Mouse (Mus musculus): ENCODE results near the gene Tex19.2. TPM values are rescaled to one million over a fixed set of nuclear protein-coding genes. Genes with fewer than 3 reads are reported as not detected.
"Not testable (repeated sequence)": the region's sequence is repeated elsewhere in the genome, so short reads cannot be mapped to it uniquely, and the experiment has no call there.

Gene Tex19.2
- polyA plus RNA-seq, 1 experiment from 2014 or later: not detected

- H3K27ac ChIP-seq: no peak overlapping the region
- no peak overlapping the region for H3K4me2 ChIP-seq
- no peak overlapping the region for H3K4me3 ChIP-seq (replicated peaks)
- no peaks in the 10 kb centered on the region for H3K9me3 ChIP-seq
- H3K27me3 ChIP-seq: no peaks in the 10 kb centered on the region
- WGBS: 68% methylated on average over 4 of the region's 4 CpGs
- H3K4me1 ChIP-seq (replicated peaks): no peaks in the 10 kb centered on the region
- no peak overlapping the region for H3K9ac ChIP-seq (replicated peaks)
- no peaks in the 10 kb centered on the region for H3K36me3 ChIP-seq
- ATAC-seq (ENCODE audit: insufficient number of reproducible peaks, insufficient read depth, low FRiP score, low TSS enrichment, low read depth): no peak
These were observed 32.2 kb downstream of the Tex19.2 start for GRCm38 (mm10) chr11:121086296-121086695.

GRCm38 (mm10) chr11:121085181-121085580 is 33.3 kb downstream of the Tex19.2 start:
- H3K36me3 ChIP-seq: no peaks in the 10 kb centered on the region
- no peaks in the 10 kb centered on the region for H3K9me3 ChIP-seq
- no peak overlapping the region for H3K4me2 ChIP-seq
- 84% methylated on average over 5 of the region's 5 CpGs for WGBS
- H3K27me3 ChIP-seq: no peaks in the 10 kb centered on the region
- ATAC-seq (ENCODE audit: insufficient number of reproducible peaks, insufficient read depth, low FRiP score, low TSS enrichment, low read depth): no peak
- no peak overlapping the region for H3K27ac ChIP-seq
- H3K9ac ChIP-seq (replicated peaks): no peak overlapping the region
- no peak overlapping the region for H3K4me3 ChIP-seq (replicated peaks)
- H3K4me1 ChIP-seq (replicated peaks): no peaks in the 10 kb centered on the region

- Histone ChIP-seq H3K9ac (replicated peaks) (no peak overlapping the region), H3K27me3 (0 out of 2 replicates have a peak, but pooled peaks cover 4% of the 10 kb centered on the region)
- 82% methylated on average over 6 of the region's 6 CpGs for WGBS
These were observed 35.5 kb downstream of the Tex19.2 start for GRCm38 (mm10) chr11:121082857-121083500.

GRCm38 (mm10) chr11:121082250-121082649 is 36.2 kb downstream of the Tex19.2 start:
- Histone ChIP-seq H3K36me3 (no peaks in the 10 kb centered on the region), H3K4me2 (no peak overlapping the region), H3K27ac (no peak overlapping the region), H3K9me3 (peaks cover 1% of the 10 kb centered on the region; the same call in 1 of the 2 replicates), H3K4me1 (replicated peaks) (no peaks in the 10 kb centered on the region), H3K27me3 (0 out of 2 replicates have a peak, but pooled peaks cover 4% of the 10 kb centered on the region), H3K9ac (replicated peaks) (no peak overlapping the region), H3K4me3 (replicated peaks) (no peak overlapping the region)
- 87% methylated on average over 3 of the region's 3 CpGs for WGBS
- ATAC-seq (ENCODE audit: insufficient number of reproducible peaks, insufficient read depth, low FRiP score, low TSS enrichment, low read depth): no peak

More at GRCm38 (mm10) chr11:121082857-121083500, 35.5 kb downstream of the Tex19.2 start:
- H3K9me3 ChIP-seq: no peaks in the 10 kb centered on the region
- no peaks in the 10 kb centered on the region for H3K4me1 ChIP-seq (replicated peaks)
- H3K36me3 ChIP-seq: no peaks in the 10 kb centered on the region
- H3K4me2 ChIP-seq: no peak overlapping the region
- H3K4me3 ChIP-seq (replicated peaks): no peak overlapping the region
- no peak overlapping the region for H3K27ac ChIP-seq
- ATAC-seq (ENCODE audit: insufficient number of reproducible peaks, insufficient read depth, low FRiP score, low TSS enrichment, low read depth): no peak

- Histone ChIP-seq H3K27me3 (0 out of 2 replicates have a peak, but pooled peaks cover 4% of the 10 kb centered on the region), H3K4me1 (replicated peaks) (no peaks in the 10 kb centered on the region), H3K9ac (replicated peaks) (no peak within 1 kb of the TSS), H3K4me2 (no peak within 1 kb of the TSS), H3K27ac (no peak within 1 kb of the TSS), H3K36me3 (no peaks in the 10 kb centered on the region), H3K9me3 (peaks cover 5% of the 10 kb centered on the region; the same call in 1 of the 2 replicates), H3K4me3 (replicated peaks) (no peak within 1 kb of the TSS)
- 67% methylated on average over 3 of the region's 3 CpGs for WGBS
- ATAC-seq (ENCODE audit: insufficient number of reproducible peaks, insufficient read depth, low FRiP score, low TSS enrichment, low read depth): no peak
These were observed 37.4 kb downstream of the Tex19.2 start, which contains the start of gene Sectm1a for GRCm38 (mm10) chr11:121081120-121081519. Sectm1a (minus strand) TSS chr11:121081220.

GRCm38 (mm10) chr11:121080330-121080729 is 38.1 kb downstream of the Tex19.2 start:
- 92% methylated on average over 8 of the region's 8 CpGs for WGBS
- Histone ChIP-seq H3K4me1 (replicated peaks) (no peaks in the 10 kb centered on the region), H3K9me3 (peaks cover 5% of the 10 kb centered on the region; the same call in 1 of the 2 replicates), H3K27me3 (0 out of 2 replicates have a peak, but pooled peaks cover 4% of the 10 kb centered on the region), H3K4me2 (no peak overlapping the region), H3K27ac (no peak overlapping the region), H3K36me3 (no peaks in the 10 kb centered on the region), H3K4me3 (replicated peaks) (no peak overlapping the region), H3K9ac (replicated peaks) (no peak overlapping the region)
- no peak for ATAC-seq (ENCODE audit: insufficient number of reproducible peaks, insufficient read depth, low FRiP score, low TSS enrichment, low read depth)

- Histone ChIP-seq H3K36me3 (no peaks in the 10 kb centered on the region), H3K9me3 (peaks cover 5% of the 10 kb centered on the region; the same call in 1 of the 2 replicates), H3K4me1 (replicated peaks) (no peaks in the 10 kb centered on the region), H3K9ac (replicated peaks) (no peak overlapping the region), H3K27ac (no peak overlapping the region), H3K27me3 (0 out of 2 replicates have a peak, but pooled peaks cover 4% of the 10 kb centered on the region), H3K4me3 (replicated peaks) (no peak overlapping the region), H3K4me2 (no peak overlapping the region)
- ATAC-seq (ENCODE audit: insufficient number of reproducible peaks, insufficient read depth, low FRiP score, low TSS enrichment, low read depth): no peak
- WGBS: 78% methylated on average over 5 of the region's 5 CpGs
These were observed 42.8 kb downstream of the Tex19.2 start for GRCm38 (mm10) chr11:121075655-121076054.

GRCm38 (mm10) chr11:121069662-121070061 is 48.8 kb downstream of the Tex19.2 start:
- H3K4me3 ChIP-seq (replicated peaks); H3K4me1 ChIP-seq (replicated peaks); H3K4me2 ChIP-seq; H3K27ac ChIP-seq; H3K27me3 ChIP-seq; H3K9ac ChIP-seq (replicated peaks); ATAC-seq (ENCODE audit: insufficient number of reproducible peaks, insufficient read depth, low FRiP score, low TSS enrichment, low read depth); H3K36me3 ChIP-seq; H3K9me3 ChIP-seq: not testable (repeated sequence)
- 91% methylated on average over 12 of the region's 16 CpGs for WGBS

GRCm38 (mm10) chr11:121067895-121068294 is 50.6 kb downstream of the Tex19.2 start:
- 0 out of 2 replicates have a peak, but pooled peaks cover 3% of the 10 kb centered on the region for H3K9me3 ChIP-seq
- no peaks in the 10 kb centered on the region for H3K27me3 ChIP-seq
- no peak overlapping the region for H3K4me3 ChIP-seq (replicated peaks)
- no peak overlapping the region for H3K9ac ChIP-seq (replicated peaks)
- H3K36me3 ChIP-seq: no peaks in the 10 kb centered on the region
- no peak overlapping the region for H3K4me2 ChIP-seq
- no peak overlapping the region for H3K27ac ChIP-seq
- H3K4me1 ChIP-seq (replicated peaks): no peaks in the 10 kb centered on the region
- ATAC-seq (ENCODE audit: insufficient number of reproducible peaks, insufficient read depth, low FRiP score, low TSS enrichment, low read depth): no peak
- 91% methylated on average over 2 of the region's 2 CpGs for WGBS

Other genes starting within 250 kb of the Tex19.2 start
- 6.4 and 7.2 TPM in 2 replicates for gene Ccdc57, start 185.8 kb downstream of the Tex19.2 start, polyA plus RNA-seq (2016; fragmentation: Nextera tagmentation; extraction: Ambion mirVana)
- 77.0 and 77.4 TPM in 2 replicates for gene Slc16a3, start 170.2 kb downstream of the Tex19.2 start, polyA plus RNA-seq (2016; fragmentation: Nextera tagmentation; extraction: Ambion mirVana)
- gene Csnk1d, start 127.3 kb downstream of the Tex19.2 start, polyA plus RNA-seq (2016; fragmentation: Nextera tagmentation; extraction: Ambion mirVana): 154 and 157 TPM in 2 replicates
- not detected in 2 replicates for gene Cd7, start 79.3 kb downstream of the Tex19.2 start, polyA plus RNA-seq (2016; fragmentation: Nextera tagmentation; extraction: Ambion mirVana)
- not detected in 2 replicates for gene Sectm1b, start 55.1 kb downstream of the Tex19.2 start, polyA plus RNA-seq (2016; fragmentation: Nextera tagmentation; extraction: Ambion mirVana)
- not detected in 2 replicates for gene Sectm1a, start 37.5 kb downstream of the Tex19.2 start, polyA plus RNA-seq (2016; fragmentation: Nextera tagmentation; extraction: Ambion mirVana)
- gene Tex19.1, start 27.5 kb upstream of the Tex19.2 start, polyA plus RNA-seq (2016; fragmentation: Nextera tagmentation; extraction: Ambion mirVana): not detected in 2 replicates
- 0.39 and 0.41 TPM in 2 replicates for gene Uts2r, start 41.6 kb upstream of the Tex19.2 start, polyA plus RNA-seq (2016; fragmentation: Nextera tagmentation; extraction: Ambion mirVana)
- 9.5 and 10.6 TPM in 2 replicates for gene Hexdc, start 85.8 kb upstream of the Tex19.2 start, polyA plus RNA-seq (2016; fragmentation: Nextera tagmentation; extraction: Ambion mirVana)
- gene Ogfod3, start 86.0 kb upstream of the Tex19.2 start, polyA plus RNA-seq (2016; fragmentation: Nextera tagmentation; extraction: Ambion mirVana): 16.3 and 17.5 TPM in 2 replicates
- gene Cybc1, start 110.6 kb upstream of the Tex19.2 start, polyA plus RNA-seq (2016; fragmentation: Nextera tagmentation; extraction: Ambion mirVana): 36.3 and 40.1 TPM in 2 replicates
- gene Narf, start 118.6 kb upstream of the Tex19.2 start, polyA plus RNA-seq (2016; fragmentation: Nextera tagmentation; extraction: Ambion mirVana): 68.4 and 75.2 TPM in 2 replicates
- 11.2 and 12.5 TPM in 2 replicates for gene Foxk2, start 141.3 kb upstream of the Tex19.2 start, polyA plus RNA-seq (2016; fragmentation: Nextera tagmentation; extraction: Ambion mirVana)
- gene Wdr45b, start 235.8 kb upstream of the Tex19.2 start, polyA plus RNA-seq (2016; fragmentation: Nextera tagmentation; extraction: Ambion mirVana): 98.9 and 99.6 TPM in 2 replicates

Data from limb, embryonic 12.5 days (tissue).